Mouse (Mus musculus) embryo, embryonic 10.5 days (tissue): ENCODE results near the gene Ttc23l.
"Not testable (repeated sequence)": the region's sequence is repeated elsewhere in the genome, so short reads cannot be mapped to it uniquely, and the experiment has no call there.

Experiments
- DNase-seq: peaks from one replicate; pipeline ENCODE4 v3.0.0-alpha.2; 2015; ENCODE audit warnings: low spot score

Ttc23l gene

DNA sequence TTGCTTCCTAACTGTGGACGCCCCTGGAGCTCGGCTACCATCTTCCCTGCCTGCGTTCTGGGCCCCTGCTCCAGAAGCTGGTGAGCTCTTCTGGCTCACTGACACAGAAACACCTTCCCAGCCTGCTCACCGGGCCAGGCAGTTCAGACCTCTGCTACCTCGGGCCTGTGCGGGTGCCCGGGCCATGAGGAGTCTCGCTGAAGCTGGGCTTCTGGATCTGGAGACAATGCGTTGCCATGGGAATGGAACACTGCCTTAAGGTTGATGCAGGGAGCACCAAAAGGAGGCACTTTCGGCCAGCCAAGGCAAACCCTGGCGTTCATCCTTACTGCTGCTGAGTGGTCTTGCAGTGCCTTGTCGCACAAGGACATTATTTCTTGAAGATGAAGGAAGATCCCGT lies at the start of gene Ttc23l:
Gene Ttc23l (minus strand): TSS at position 204 of the 400 bp plus-strand sequence.
- no peak for DNase-seq

DNA sequence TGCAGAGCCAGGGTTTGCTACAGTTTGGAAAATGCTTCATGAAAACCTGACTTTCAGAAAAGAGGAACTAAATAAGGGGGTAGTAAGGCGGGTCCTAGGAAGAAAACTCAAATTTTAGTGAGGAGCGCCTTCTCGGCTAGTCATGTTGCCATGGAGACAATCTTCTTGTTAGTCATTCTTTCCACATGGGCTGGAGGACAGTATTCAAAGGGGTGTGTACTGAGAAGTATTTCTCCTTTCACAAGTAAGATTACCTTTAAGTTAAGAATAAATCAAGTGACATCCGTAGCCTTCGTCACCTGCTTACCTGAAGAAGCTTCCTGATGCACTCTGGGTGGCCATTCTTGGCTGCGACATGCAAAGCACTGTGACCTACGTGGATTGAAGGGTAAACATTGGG lies 40.9 kb upstream of the Ttc23l start:
- DNase-seq = peak; percentile 50

DNA sequence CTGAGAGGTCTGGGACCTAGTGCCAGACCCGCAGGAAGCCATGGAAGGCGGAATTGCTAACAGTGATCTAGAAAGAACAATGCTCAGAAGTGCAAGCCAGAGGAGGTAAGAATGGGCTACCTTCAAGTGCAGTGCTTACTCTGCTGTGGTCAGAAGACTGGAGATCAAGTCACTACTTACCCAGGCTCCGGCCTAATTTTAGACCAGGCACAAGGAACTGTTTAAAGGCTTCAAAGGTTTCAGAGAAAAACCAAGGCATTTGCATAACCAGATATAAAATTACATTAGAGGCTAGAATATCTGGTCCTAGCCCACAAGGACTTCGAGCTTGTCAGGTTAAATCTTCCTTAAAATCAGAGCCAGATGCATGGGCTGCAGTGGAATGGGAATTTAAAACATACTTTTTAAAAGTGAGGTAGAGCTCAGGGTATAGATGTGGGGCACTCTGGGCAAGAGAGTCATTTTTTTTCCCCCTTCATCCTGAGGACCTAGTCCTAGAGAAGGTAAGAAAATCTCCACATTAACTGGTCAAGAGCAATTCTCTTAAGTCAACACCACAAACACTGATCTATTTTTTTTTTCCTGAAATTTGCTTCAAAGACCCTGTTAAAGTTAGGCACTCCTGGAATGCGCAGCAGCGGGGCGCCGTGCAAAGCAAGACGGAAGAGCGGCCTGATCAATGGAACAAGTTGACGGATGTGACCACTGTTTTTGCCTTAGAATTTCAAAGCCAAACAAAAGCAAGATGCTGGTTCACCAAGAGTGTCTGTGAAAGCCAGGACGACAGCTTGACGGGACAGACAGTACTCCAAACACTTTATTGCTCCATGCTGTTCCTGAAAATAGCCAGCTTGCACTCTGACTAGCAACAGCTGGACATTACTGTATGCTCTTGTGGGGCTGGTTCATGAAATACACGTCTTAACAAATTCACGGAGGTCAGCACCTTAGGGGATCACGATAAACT lies 40.1 kb upstream of the Ttc23l start:
- peak; percentile 59 for DNase-seq

DNA sequence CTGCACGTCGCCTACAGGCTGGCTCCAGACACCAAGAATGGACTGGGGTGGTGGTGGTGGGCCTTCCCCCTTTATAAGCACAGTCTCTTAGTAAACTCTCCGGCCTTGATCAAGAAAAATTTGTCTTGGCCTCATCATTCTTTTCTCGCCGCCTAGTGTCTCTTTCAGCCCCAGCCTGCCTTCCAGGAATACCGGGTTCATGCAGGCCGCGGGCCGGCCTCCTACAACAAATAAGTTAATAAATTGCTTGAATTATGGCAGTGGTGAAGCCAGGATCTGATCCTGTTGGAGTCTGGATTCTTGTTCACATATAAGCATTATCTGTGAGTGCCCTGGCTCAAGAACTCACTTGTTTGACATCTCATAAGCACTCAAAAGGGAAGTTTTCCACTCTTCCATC lies 38.4 kb upstream of the Ttc23l start:
- no peak for DNase-seq

DNA sequence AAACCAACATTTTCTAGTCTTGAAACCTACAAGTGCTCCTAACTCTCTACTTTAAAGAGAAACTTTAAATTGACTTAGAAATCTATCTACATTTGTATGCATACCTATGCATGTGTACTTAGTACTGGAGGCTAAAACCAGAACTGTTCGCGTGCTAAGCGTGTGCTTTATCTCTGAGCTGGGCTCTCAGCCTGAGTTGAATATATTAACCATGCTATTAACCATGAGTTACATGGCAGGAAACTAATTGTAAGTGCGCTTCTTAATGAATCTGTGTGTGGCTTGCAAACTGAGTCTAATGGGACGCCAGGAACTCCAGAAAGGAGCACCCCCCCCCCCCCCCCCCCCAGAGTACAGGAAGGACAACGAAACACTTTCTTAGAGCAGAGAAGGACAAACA lies 36.9 kb upstream of the Ttc23l start:
- no peak for DNase-seq

GRCm38 (mm10) chr15:10594910-10595309 lies 36.4 kb upstream of the Ttc23l start:
- no peak for DNase-seq

DNA sequence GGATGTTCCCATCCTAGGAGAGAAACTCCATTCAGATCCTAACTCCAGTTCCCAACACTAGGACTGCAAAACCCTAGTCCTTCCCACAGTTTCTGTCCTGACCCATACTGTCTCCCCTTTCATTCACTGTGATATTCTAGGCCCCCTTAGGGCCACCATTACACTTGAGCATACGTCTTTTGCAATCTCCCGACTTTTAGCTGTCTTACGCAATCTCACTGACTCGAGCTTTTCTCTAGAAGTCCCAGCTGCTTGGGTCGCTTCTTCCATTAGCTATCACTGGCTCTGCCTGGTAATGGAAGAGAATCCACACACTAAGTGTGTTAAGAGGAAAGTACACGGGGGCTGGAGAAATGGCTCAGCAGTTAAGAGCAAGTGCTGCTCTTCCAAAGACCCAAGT lies 34.6 kb upstream of the Ttc23l start:
- DNase-seq = no peak

- DNase-seq = no peak
These were observed 28.1 kb upstream of the Ttc23l start for GRCm38 (mm10) chr15:10586565-10586964.

GRCm38 (mm10) chr15:10584359-10585187 lies 26.1 kb upstream of the Ttc23l start:
- DNase-seq = no peak

GRCm38 (mm10) chr15:10583408-10583807 lies 24.9 kb upstream of the Ttc23l start:
- peak; percentile 77 for DNase-seq

GRCm38 (mm10) chr15:10579159-10579558 lies 20.7 kb upstream of the Ttc23l start:
- DNase-seq = no peak

- DNase-seq = no peak
These were observed 8.0 kb upstream of the Ttc23l start for GRCm38 (mm10) chr15:10566486-10566885.

- no peak for DNase-seq
These were observed 5.7 kb upstream of the Ttc23l start for GRCm38 (mm10) chr15:10564201-10564600.

GRCm38 (mm10) chr15:10562281-10562680 lies 3.8 kb upstream of the Ttc23l start:
- DNase-seq = no peak

- no peak for DNase-seq
These were observed 1.5 kb upstream of the Ttc23l start for GRCm38 (mm10) chr15:10560005-10560404.

DNA sequence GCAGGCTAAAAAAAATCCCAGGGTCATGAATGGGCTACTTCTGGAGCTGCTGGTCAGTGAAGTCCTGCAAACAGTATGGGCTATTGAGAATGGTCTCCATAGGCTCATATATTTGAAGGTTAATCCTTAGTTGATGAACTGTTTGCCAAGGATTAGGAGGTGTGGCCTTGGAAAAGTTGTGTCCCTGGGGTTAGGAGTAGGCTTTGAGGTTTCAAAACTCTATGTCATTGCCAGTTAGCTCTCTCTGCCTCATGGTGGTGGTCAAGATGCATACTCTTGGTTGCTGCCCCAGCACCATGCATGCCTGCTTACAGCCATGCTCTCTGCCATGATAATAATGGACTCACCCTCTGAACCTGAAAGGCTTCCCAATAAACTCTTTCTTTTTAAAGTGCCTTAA lies 4.1 kb downstream of the Ttc23l start:
- no peak for DNase-seq

DNA sequence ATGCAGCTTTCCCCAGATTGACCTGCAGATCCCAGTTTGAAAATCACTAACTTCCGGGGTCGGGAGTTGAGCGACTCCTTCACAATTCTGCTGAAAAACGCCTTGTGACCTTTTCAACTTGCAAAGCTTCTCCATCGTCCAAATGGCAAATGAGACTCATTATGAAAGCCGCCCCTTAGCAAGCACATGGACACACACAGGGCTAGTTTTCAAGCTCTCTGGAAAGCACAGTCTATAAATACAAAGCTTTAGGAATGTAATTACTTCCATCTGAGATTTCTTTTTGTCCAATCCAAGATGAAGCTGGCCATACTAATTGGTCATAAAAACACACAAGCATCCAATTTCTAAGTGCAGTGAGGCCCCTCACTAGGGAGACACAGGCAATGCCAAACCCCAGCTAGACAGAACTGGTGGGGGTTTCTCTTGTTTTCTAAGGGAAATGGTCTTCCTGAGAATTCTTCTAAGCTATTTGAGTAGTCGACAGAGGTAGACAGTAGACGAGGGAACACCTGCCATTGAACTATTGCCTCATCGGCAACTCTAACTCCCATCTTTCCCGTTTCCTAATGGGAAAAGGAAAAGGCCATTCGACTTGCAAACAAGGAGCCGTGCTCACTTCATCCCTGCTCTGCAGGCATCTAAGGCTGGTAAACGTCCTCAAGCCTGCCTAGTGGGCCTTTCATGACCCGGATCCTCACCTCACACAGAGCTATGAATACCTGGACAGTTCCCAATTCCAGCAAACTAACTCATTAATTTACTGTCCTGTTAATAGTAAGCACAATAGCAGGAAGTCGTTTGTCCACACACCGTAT lies 18.0 kb downstream of the Ttc23l start:
- peak; percentile 40 for DNase-seq

DNA sequence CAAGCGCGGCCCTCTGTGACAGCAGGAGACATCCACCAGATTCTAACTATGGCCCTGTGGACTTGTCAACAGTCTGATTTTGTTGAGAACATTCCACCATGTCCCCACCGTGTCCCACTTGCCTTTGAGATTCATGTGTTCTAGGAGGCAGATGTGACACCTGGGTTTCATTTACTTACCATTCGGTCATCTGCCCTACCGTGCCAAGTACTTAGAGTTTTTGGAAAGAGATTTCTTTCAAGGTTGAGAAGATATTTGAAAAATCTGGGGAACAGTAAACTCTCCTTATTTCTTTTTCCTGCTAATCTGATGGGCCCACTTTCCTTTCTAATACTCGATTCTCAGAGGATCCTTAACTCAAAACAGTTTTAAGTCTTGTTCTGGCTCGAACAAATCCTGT lies 22.5 kb downstream of the Ttc23l start:
- DNase-seq = no peak

DNA sequence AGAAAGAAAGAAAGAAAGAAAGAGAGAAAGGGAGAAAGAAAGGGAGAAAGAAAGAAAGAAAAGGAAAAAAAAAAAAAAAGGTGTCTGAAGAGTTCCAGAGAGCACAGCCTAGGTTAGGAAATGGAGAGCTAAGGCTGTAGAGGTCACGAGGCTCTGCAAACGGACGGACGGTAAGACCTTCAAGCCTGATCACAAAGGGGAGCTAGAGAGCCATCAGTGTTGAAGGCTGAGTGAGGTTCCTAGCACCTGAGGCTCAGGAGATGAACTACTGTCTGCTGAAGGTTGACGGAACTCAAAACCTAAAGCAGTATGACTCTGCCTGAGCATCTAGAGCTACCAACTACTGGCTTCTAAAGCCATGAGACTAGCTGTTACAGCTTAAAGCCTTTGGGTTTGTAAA lies 23.9 kb downstream of the Ttc23l start:
- no peak for DNase-seq

- not testable (repeated sequence) for DNase-seq
These were observed 25.1 kb downstream of the Ttc23l start for GRCm38 (mm10) chr15:10533361-10533760.

DNA sequence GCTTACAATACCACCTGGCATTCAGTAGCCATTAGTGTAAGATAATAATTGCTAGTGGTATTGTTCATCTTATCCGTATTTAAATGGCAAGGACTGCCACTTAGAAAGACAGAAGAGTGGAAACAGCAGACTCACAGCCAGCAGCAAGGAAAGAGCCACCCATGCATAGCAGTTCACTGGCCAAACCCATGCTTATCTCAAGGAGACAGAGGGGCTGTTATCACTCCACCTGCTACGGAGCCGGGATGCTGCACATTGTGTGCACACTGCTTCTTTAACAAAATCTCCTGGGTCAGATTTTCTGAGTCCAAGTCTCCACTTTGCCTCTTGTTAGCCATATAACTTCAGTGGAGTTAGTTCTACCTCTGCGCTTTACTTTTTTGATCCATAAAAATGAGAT lies 27.1 kb downstream of the Ttc23l start:
- DNase-seq = no peak

DNA sequence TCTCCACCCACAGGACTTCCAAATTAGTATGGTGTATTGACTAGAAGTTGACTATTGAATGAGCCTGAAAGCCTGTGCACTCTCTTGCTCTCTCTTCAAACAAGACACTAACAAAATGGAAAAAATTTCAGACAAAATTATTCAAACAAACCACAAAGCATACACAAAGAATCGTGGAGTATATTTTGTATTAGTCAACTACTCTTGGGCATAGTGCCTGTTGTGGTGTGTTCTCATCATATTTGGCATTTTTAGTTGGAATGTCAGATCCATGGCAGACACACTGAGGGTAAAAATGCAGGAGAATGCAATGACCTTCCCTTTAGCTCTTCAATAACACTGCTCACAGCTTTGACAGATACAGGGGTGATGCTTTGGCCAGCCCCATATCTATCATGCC lies 32.6 kb downstream of the Ttc23l start:
- no peak for DNase-seq
